Mouse (Mus musculus): Measurements from ENCODE around the gene Actg2. TPM values are rescaled to one million over a fixed set of nuclear protein-coding genes. Genes with fewer than 3 reads are reported as not detected.

The Actg2 gene
- total and polyA plus RNA-seq, 3 experiments, result 1.1 to 5.6 (median 1.6) TPM

DNA sequence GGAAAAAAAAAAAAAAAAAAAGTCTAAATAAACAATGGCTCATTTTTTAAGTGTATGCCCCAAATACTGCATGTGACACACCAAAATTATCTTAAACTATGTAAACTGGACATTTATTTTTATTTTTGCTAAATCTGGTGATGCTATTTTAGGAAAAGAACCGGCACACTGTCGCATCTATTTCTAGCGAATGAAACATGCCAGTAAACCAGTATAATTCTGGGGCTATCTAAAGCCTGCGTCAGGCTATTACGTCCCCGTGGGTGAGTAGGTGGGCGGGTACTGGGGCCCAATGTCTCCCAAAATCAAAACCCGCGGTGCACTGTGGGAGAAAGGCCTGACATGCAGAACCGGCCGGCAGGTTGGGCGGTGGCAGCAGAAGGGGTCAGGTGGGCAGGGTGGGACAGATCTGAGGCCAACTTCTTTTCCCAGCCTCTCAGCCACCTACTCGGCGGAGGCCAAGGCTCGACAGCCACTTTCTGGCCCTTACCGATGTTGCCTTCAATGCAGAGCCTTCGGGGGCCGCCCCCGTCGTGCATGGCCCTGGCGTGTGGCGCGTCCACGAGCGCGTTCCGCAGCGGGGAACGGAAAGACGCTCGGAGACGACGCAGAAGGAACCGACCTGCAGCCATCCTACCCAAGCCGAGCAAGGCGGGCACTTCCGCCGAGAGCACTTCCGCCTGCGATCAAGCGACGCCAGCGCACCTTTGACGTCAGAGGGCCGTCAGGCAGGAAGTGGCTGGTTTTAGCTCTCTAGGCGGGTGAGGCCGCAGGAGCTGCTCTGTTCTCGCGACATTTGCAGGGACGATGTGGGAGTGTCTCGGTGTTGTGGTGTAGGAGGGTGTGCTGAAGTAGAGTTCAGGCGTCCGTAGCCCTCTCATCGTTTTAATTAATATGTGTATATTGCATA is 29.6 kb downstream of the Actg2 start, which contains the start of gene Dguok (continued):
- TF ChIP-seq EP300 (IDR thresholded peaks at IDR 0.05; ENCODE audit: low read length), result no peak
- peak; percentile 68 for TF ChIP-seq NRF1 (IDR thresholded peaks at IDR 0.05; ENCODE audit: low read depth, low read length)
- TF ChIP-seq POLR2AphosphoS2 (IDR thresholded peaks at IDR 0.05; ENCODE audit: low read depth, low read length), result peak; percentile 84; the same call in 1 of the 2 replicates
- no peak for TF ChIP-seq PAX5 (IDR thresholded peaks at IDR 0.05; ENCODE audit: low read length)
- peak; percentile 86 for TF ChIP-seq GABPA (IDR thresholded peaks at IDR 0.05; ENCODE audit: insufficient replicate concordance, low read depth, low read length)
- no peak for TF ChIP-seq USF2 (conservative IDR thresholded peaks at IDR 0.05; ENCODE audit: low read depth, low read length)
- peak; percentile 83 for TF ChIP-seq NELFE (IDR thresholded peaks at IDR 0.05; ENCODE audit: low read depth, low read length)
- TF ChIP-seq MYC (IDR thresholded peaks at IDR 0.05; ENCODE audit: low read depth, low read length), result peak; percentile 91
- peak; percentile 90; the same call in 1 of the 2 replicates for TF ChIP-seq CHD1 (IDR thresholded peaks at IDR 0.05; ENCODE audit: low read depth, low read length)
- TF ChIP-seq POLR2A (IDR thresholded peaks at IDR 0.05; ENCODE audit: low read depth, low read length), result peak; percentile 94
- peak; percentile 96 for TF ChIP-seq MXI1 (IDR thresholded peaks at IDR 0.05; ENCODE audit: low read depth, low read length)
- peak; percentile 99 for TF ChIP-seq ELF1 (IDR thresholded peaks at IDR 0.05; ENCODE audit: low read depth, low read length)
- TF ChIP-seq BHLHE40 (IDR thresholded peaks at IDR 0.05; ENCODE audit: low read depth, low read length), result peak; percentile 23; the same call in 1 of the 2 replicates
- TF ChIP-seq KAT2A (IDR thresholded peaks at IDR 0.05; ENCODE audit: insufficient replicate concordance, low read length), result peak; percentile 84; the same call in 1 of the 2 replicates
- peak; percentile 78; the same call in 1 of the 2 replicates for TF ChIP-seq UBTF (IDR thresholded peaks at IDR 0.05; ENCODE audit: low read depth, low read length)
- 0 out of 2 replicates have a peak, but pooled peaks have one; percentile 25 for TF ChIP-seq MAFK (IDR thresholded peaks at IDR 0.05; ENCODE audit: insufficient replicate concordance, low read length)
- peak; percentile 67 for TF ChIP-seq ETS1 (conservative IDR thresholded peaks at IDR 0.05; ENCODE audit: low read depth, low read length)
- TF ChIP-seq TBP (conservative IDR thresholded peaks at IDR 0.05; ENCODE audit: low read depth, low read length), result peak; percentile 80
- TF ChIP-seq ZMIZ1 (IDR thresholded peaks at IDR 0.05; ENCODE audit: low read depth, low read length), result peak; percentile 90

DNA sequence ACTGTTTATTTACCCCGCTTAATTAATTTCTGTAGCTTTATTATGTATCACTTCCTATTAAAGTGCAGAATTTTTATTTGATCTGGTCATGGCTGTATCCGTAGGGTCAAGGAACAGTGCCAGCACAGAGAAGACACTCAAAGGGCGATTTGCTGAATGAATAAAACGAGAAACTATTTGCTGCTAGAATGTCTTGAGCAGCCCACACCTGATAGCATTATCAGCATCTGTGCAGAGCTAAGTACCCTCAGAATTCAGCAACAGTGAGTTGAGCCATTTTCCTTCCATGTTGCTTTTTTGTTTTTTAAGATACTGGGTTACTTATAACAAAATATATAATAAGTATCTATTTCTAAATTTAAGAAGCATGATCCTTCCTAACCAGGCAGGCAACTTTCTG is 30.5 kb downstream of the Actg2 start:
- TF ChIP-seq TBP (conservative IDR thresholded peaks at IDR 0.05; ENCODE audit: low read depth, low read length) (no peak), IRF4 (IDR thresholded peaks at IDR 0.05; ENCODE audit: low read depth, low read length) (no peak)
- DNase-seq (ENCODE audit: extremely low read depth), result no peak
- H3K27me3 ChIP-seq (replicated peaks), result no peaks in the 10 kb centered on the region
- peaks cover 17 to 48% of the 10 kb centered on the region in 2 experiments for H3K4me1 ChIP-seq (ENCODE audit: control insufficient read depth in 1 of 2, insufficient read depth in 2 of 2)
- no peaks in the 10 kb centered on the region for H3K9me3 ChIP-seq (replicated peaks; ENCODE audit: low read length)
- dilution Hi-C loops (cut with MboI; ENCODE audit: extremely low pct_ligation_motif_present, extremely low pct_unique_long_range_greater_than_20kb, low sequenced_read_pairs) (no loop called here), in situ Hi-C loops (cut with MboI; ENCODE audit: low pct_ligation_motif_present, low pct_unique_long_range_greater_than_20kb, low sequenced_read_pairs) (loop anchor here (5.0 kb wide), 1 partner anchor 153 kb away; no protein-coding TSS in a partner anchor)
- H3K36me3 ChIP-seq (replicated peaks in 1 of 2; ENCODE audit: control insufficient read depth in 1 of 2, insufficient read depth in 1 of 2, low read length in 1 of 2), result peaks cover 0 to 15% of the 10 kb centered on the region in 2 experiments
- no peak overlapping the region for H3K27ac ChIP-seq (ENCODE audit: insufficient read depth, low read depth)
- H3K4me2 ChIP-seq (ENCODE audit: insufficient read depth, low read depth, poor library complexity, severe bottlenecking), result peak overlapping the region; percentile 82
- H3K79me2 ChIP-seq (replicated peaks; ENCODE audit: control insufficient read depth, extremely low read depth, insufficient read depth, poor library complexity, severe bottlenecking), result no peaks in the 10 kb centered on the region; the same call in 1 of the 2 replicates
- H3K4me3 ChIP-seq (replicated peaks in 1 of 3; ENCODE audit: low read depth in 2 of 3, low read length in 2 of 3, poor library complexity in 1 of 3), result peak overlapping the region; percentile 62 to 84 (median 73)
- H3K9ac ChIP-seq (ENCODE audit: insufficient read depth, low read depth), result peak overlapping the region; percentile 65

Measured in CH12.LX (cell line).